Mouse (Mus musculus) liver, adult (tissue): ENCODE measurements around the gene Mapk8ip3.

Source experiments
- GATA4 ChIP-seq: IDR thresholded peaks from 2 replicates; pipeline ENCODE4 v1.6.1; 2014; ENCODE audit warnings: mild to moderate bottlenecking, low read length; ENCODE audit not compliant: insufficient replicate concordance

Gene Mapk8ip3

DNA sequence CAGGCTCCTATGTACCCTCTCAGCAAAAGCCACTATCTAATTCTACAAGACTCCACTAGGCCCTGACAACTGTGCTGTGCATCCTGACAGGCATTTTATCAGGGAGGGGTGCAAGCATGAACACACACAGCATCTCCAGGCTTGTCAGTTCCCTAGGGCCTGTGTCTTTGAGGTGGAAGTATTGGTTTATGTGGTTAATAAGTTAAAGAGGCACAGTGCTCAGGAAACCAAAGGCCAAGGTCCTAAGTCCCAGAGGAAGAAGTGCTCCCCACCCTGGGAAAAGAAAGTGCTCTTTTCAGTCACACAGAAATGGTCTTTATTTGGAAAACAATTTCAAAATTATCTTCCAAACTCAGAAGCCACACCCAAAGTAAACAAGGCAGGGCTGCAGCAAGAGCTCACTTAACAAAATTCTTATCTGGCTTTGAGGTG lies 88.2 kb downstream of the Mapk8ip3 start:
- no peak for TF ChIP-seq GATA4

DNA sequence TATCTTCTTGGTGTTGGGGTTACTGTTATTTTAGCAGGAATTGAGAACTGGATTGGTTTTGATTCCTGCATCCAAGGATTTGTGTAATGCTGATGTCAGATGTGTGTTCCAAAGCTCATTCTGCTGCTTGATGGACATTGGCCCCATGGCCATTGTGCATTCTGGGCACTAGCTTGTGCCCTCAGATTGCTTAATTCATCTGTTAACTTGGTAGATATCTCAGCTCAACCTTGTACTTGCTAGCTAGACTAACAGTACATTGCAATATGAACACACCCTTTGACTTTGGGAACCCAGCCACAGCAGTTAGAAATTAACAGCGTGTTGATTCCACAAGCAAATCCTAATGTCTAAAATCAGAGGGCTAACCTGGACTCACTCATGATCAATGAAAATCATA lies 89.4 kb downstream of the Mapk8ip3 start:
- TF ChIP-seq GATA4 = peak; percentile 75; the same call in 1 of the 2 replicates

DNA sequence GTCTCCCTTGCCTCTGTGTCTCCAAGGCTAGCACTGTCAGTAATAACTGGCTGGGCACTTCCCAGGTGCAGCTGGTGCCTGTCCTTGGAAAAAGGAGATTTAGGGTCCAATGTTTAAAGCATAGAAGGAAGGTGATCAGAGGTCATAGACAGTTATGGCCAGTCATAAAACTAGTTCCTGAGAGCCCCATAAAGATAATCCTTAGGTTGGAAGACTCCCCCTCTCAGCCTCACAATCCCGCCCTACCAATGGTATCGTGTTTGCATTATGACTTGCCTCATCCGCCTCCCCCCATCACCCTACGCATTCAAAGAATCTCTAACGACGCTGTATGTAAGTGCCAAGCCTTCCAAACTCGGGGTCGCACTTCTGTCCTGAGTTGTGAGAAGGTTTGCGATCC lies 92.3 kb downstream of the Mapk8ip3 start:
- no peak for TF ChIP-seq GATA4

DNA sequence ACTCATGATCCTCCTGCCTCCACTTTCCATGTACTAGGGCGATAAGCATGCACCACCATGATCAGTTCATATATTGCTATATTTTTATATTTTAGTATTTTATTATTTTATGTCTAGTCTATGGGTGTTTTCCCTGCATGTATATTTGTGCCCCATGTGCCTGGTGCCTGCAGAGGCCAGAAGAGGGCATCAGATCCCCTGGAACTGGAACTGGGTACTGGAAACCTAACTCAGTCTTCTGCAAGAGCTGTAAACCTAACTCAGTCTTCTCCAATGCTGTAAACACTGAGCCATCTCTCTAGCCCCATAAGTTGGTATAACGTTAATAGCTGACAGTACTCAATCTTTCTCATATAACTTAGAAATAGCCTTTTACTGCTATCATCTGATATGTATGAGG lies 94.1 kb downstream of the Mapk8ip3 start:
- no peak for TF ChIP-seq GATA4
